Mouse (Mus musculus): ENCODE results near the gene Chrnd.

Chrnd gene

GRCm38 (mm10) chr1:87190429-87190828 lies at the start of gene Chrnd:
Gene Chrnd, plus strand, starts transcription at chr1:87190607.
- no peak for DNase-seq (ENCODE audit: low read depth)

DNA sequence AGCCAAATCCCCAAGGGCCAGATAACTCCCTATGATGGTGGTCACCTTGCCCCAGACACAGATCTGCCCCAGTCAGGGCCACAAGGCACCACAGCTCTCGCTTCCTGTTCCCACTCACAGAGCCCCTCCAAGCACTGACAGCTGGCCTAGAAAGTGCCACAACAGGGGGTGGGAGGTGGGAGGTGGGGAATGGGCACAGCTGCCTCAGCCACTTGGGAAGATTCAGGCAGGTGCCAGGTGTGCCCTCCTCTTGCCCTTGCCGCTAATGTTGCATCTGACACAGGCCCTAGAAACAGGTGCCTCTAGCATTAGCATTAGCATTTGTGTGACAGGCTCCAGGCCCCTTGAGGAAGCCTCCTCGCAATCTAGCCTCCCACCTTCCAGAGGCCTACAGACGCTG lies 48.9 kb upstream of the Chrnd start:
- no peak for DNase-seq (ENCODE audit: low read depth)

DNA sequence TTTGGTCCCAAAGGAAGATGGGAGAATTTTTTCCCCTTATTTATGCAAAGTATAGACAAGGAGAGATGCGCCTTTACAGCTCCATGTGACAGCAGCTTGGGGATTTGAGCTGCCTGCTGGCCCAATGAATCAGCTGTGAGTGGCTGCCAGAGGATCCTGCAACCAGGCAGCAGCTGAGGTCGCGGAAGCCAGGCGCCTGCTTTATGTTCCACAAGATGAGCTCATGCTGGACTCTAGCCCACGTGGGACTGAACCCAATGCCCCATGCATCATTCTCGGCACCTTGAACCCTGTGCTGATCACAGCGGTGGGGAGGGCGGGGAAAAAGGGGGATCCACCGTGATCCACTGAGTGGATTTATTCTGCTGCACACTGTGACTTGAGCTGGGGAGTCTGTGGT lies 48.0 kb upstream of the Chrnd start:
- peak; percentile 79 for DNase-seq (ENCODE audit: low read depth)

GRCm38 (mm10) chr1:87143141-87143540 lies 47.3 kb upstream of the Chrnd start:
- no peak for DNase-seq (ENCODE audit: low read depth)

DNA sequence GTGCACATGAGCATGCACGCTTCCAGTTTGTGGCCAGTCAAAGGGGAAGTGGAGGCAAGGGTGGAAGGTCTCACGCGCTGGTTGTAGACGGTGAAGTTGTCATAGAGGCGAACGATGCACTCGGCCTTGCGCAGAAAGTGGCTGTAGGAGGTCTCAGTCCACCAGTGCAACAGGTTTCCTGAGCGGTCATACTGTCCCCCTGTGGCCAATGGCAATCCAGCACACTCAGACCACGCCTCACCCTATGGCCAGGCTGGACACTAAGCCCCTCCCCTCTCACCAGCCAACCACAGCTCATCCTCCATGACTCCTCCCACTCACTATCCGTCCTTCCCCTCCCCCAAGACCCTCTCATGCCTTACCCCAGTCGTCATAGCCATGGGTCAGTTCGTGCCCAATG lies 41.0 kb upstream of the Chrnd start:
- DNase-seq (ENCODE audit: low read depth), result no peak

- DNase-seq (ENCODE audit: low read depth), result no peak
These were observed 39.1 kb upstream of the Chrnd start for GRCm38 (mm10) chr1:87151286-87151685.

DNA sequence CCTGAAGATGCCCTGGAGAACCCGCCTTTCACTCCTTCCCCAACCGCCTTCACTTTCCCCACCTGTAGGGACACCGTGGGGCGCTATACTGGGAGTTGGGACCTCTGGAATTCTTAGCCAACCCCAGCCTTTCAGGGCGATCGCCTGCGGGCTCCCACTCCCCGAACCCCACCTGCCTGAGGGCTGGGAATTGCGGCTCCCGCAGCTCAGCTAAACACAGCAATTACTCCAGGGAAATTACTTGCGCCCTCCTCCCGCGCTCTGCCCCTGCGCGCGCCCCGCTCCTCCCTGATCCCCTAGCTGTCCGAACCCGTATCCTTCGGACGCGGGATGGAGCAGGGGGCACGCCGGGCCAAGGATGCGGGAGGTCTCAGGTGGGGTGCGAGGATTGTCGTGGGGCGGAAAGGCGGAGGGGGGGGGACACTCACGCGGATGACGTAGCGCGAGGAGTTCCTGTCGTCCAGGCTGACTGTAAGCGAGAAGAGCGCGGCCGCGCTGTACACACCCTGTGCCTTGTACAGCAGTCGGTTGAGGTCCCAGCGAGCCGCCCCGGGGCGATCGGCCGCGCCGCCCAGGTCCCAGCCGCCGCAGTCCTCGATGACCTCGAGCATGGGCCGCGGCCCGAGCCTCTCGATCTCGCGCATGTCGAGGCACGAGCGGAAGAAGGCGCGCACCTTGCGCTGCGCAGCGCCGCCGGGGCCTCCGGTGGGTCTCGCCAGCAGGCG lies 36.5 kb upstream of the Chrnd start:
- DNase-seq (ENCODE audit: low read depth), result no peak

DNA sequence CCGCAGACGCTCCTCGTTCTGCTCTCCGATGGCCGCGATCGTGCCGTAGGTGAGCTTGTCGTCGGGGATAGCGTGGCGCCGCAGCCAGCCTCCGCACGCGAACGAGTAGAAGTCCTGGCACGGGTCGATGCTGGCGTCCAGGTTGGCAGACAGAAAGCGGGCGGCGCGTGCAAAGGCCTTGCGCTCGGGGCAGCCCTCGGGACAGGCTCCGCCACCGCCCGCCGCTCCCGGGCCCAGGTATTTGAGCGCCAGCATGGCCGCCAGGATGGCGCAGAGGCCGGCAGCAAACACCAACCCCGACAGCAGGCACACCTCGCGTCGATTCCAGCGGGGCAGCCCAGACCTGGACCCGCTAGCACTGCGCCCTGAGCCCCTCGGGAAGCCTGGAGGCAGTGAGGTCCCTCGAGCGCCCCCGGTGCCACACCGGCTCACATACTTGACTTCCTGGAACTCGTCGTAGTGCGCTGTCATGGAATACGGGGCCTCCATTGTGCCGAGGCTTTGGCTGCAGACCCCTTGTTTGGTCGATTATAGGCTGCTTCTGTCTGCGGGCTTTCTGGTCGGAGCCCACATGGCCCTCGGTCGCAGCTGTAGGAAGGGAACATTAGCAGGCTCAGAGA lies 35.8 kb upstream of the Chrnd start:
- DNase-seq (ENCODE audit: low read depth), result no peak

- no peak for DNase-seq (ENCODE audit: low read depth)
These were observed 34.7 kb upstream of the Chrnd start for GRCm38 (mm10) chr1:87155531-87156198.

GRCm38 (mm10) chr1:87156199-87156587 lies 34.2 kb upstream of the Chrnd start, which contains the start of gene Ecel1:
Gene Ecel1, minus strand, starts transcription at chr1:87156521.
- DNase-seq (ENCODE audit: low read depth), result no peak

GRCm38 (mm10) chr1:87159396-87159795 lies 31.0 kb upstream of the Chrnd start:
- peak; percentile 78 for DNase-seq (ENCODE audit: low read depth)

- no peak for DNase-seq (ENCODE audit: low read depth)
These were observed 26.1 kb upstream of the Chrnd start for GRCm38 (mm10) chr1:87164164-87164795.

DNA sequence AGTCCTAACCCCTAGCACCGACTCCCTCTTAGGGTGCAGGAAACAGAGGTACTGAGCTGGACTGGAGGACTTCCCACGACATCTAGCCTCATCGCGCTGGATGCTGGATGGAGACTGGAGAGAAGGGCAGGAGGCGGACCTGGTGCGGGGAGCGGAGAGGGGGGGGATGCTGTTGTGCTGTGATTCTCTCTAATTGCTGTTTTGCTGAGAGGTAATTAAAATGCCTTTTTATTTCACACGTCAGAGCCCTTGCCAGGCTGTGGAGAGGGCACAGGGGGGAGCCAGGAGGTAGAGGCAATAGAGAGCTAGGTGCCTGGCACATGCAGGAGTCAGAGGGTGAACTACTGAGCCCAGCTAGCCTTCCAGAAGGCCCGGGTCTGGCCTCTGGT lies 25.6 kb upstream of the Chrnd start:
- DNase-seq (ENCODE audit: low read depth), result no peak

GRCm38 (mm10) chr1:87170458-87170857 lies 19.9 kb upstream of the Chrnd start:
- DNase-seq (ENCODE audit: low read depth), result no peak

DNA sequence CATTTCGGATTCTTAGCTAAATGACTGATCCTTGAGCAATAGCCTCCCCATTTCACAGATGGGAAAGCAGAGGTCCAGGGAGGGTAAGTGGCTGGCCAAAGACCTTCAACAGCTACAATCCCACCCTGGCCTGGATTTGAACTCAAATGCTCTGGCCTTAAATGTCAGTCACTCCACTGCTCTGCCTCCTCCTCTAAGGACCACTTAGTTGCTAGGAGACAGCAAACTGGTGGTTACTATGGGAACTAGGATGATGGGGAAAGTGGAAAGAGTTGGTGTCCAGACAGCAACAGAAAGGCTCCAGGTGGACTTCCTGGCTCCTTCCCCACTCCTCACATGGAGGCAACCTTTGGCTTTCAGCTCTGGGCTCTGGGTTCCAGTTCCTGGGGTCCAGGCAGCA lies 19.1 kb upstream of the Chrnd start:
- DNase-seq (ENCODE audit: low read depth), result no peak

- peak; percentile 30 for DNase-seq (ENCODE audit: low read depth)
These were observed 18.1 kb upstream of the Chrnd start for GRCm38 (mm10) chr1:87172316-87172715.

DNA sequence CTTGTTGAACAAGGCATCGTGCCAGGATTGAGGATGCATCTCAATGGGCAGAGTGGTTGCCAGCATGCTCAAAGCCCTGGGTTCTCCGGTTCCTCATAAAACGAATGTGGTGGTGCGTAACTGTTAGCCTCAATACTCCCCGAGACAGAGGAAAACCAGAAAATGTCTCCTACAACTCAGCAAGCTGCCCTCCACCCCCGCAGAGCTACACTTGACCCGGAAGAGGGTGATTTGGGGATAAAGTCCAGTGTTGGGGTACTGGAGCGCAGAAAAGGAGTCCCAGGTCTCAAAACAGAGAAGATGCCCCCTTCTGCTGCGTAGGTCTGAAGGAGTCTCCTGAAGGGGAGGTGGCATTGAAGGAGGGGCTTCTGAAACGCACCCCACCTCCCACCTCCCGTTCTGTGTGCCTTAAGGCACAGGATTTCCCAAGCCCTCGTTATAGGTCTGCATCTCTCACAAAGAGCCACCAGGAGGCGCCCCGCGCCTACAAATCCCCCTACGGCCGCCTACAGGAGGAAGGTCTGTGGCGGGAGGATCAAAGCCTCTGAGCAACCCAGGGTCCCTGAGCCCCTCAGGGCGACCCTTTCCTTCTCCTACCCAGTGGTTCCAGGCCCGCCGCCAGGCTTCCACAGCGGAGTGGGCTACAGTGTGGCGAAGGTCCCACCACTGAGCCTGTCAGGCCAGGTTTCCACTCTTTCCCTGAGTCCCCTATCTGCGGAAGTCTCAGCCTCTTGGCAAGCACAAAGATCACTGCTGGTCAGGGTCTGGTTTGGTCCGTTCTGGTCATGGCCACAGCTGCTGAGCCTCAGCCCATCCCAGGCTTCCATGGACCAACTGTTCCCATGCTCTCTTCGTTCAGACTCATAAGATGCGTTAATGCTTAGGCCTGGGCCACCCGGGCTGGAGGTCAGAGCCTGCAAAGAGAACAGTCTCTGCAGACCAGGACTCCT lies 16.1 kb upstream of the Chrnd start:
- DNase-seq (ENCODE audit: low read depth), result peak; percentile 87

- peak; percentile 61 for DNase-seq (ENCODE audit: low read depth)
These were observed 14.5 kb upstream of the Chrnd start for GRCm38 (mm10) chr1:87175852-87176292.

- peak; percentile 95 for DNase-seq (ENCODE audit: low read depth)
These were observed 9.5 kb upstream of the Chrnd start for GRCm38 (mm10) chr1:87180896-87181295.

- no peak for DNase-seq (ENCODE audit: low read depth)
These were observed 7.4 kb upstream of the Chrnd start, which contains the start of gene Prss56 for GRCm38 (mm10) chr1:87183013-87183412. Gene Prss56, plus strand, starts transcription at chr1:87183313.

DNA sequence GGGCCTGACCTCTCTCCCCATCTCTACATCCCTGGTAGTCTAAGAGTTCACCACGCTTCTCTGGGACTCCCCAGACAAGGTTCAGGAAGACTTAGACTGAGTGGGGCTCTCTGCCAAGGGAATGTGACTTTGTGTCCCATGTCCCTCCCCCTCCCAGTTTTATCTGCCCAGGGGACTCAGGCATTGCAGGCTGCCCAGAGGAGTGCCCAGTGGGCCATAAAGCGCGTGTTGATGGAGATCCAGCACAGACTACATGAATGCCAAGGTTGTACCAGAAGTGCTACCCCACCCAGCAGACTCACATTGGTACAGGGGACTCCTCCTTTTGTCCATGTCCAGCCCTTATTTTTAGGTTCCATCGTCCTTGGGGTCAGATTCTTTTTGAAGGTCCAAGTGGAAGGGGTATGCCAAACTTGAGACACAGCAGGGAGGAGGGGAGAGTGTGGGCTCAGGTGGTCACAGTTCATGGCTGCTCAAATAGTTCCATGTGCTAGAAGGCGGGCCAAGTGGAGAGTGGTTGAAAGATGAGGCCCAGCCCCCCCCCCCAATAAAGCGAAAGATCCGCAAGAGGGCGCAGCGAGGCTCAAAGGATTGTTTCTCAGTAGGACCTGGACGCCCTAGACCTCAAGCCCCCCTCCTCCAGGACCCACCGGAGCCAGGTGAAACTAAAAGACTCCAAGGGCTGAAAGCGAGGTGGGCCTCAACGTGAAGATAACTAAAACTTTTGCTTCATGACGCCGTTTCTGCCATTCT lies 6.2 kb upstream of the Chrnd start:
- DNase-seq (ENCODE audit: low read depth), result peak; percentile 38

Measured in NIH3T3 (cell line).